Mouse (Mus musculus): ENCODE measurements around the gene Baiap2.

Baiap2 gene

DNA sequence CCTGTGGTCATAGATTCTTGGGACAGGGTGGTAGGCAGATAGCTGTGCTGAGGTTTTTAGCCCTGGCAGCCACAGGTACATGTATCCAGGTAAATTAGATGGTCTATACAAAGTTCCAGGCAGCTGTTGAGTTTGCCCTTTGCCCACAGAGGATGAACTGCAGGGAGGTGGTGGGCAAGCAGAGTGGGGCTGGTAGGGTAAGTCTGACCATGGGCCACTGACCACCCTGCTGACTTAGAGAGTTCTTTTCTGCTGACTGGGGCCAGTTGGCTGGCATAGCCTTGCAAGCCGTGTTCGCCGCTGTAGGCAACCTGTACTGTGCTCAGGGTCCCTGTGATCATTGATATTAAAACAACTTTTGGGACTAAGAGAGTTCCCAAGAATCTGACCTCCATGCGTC lies 36.1 kb downstream of the Baiap2 start:
- TF ChIP-seq POU5F1 (IDR thresholded peaks at IDR 0.05; ENCODE audit: borderline replicate concordance, low read length): no peak
- no peak for TF ChIP-seq NANOG (IDR thresholded peaks at IDR 0.05; ENCODE audit: borderline replicate concordance, low read length)
- TF ChIP-seq CTCF (conservative IDR thresholded peaks at IDR 0.05; ENCODE audit: low read length): no peak
- Histone ChIP-seq H3K9me3 (ENCODE audit: low read length) (no peaks in the 10 kb centered on the region), H3K36me3 (ENCODE audit: insufficient read depth, low read length) (peaks cover 35% of the 10 kb centered on the region), H3K27me3 (ENCODE audit: insufficient read depth, low read length) (no peaks in the 10 kb centered on the region), H3K4me1 (replicated peaks; ENCODE audit: low read depth, low read length) (peaks cover 16% of the 10 kb centered on the region), H3K4me3 (replicated peaks; ENCODE audit: low read length) (no peak overlapping the region)

GRCm38 (mm10) chr11:119979596-119980385 lies 37.2 kb downstream of the Baiap2 start:
- Histone ChIP-seq H3K4me3 (replicated peaks; ENCODE audit: low read length) (no peak overlapping the region), H3K4me1 (replicated peaks; ENCODE audit: low read depth, low read length) (peaks cover 12% of the 10 kb centered on the region), H3K27me3 (ENCODE audit: insufficient read depth, low read length) (no peaks in the 10 kb centered on the region), H3K36me3 (ENCODE audit: insufficient read depth, low read length) (peaks cover 39% of the 10 kb centered on the region), H3K9me3 (ENCODE audit: low read length) (no peaks in the 10 kb centered on the region)
- TF ChIP-seq CTCF (conservative IDR thresholded peaks at IDR 0.05; ENCODE audit: low read length) (no peak), POU5F1 (IDR thresholded peaks at IDR 0.05; ENCODE audit: borderline replicate concordance, low read length) (no peak), NANOG (IDR thresholded peaks at IDR 0.05; ENCODE audit: borderline replicate concordance, low read length) (no peak)

GRCm38 (mm10) chr11:119981769-119982168 lies 39.2 kb downstream of the Baiap2 start:
- TF ChIP-seq NANOG (IDR thresholded peaks at IDR 0.05; ENCODE audit: borderline replicate concordance, low read length): no peak
- Histone ChIP-seq H3K9me3 (ENCODE audit: low read length) (no peaks in the 10 kb centered on the region), H3K4me3 (replicated peaks; ENCODE audit: low read length) (no peak overlapping the region), H3K27me3 (ENCODE audit: insufficient read depth, low read length) (no peaks in the 10 kb centered on the region), H3K4me1 (replicated peaks; ENCODE audit: low read depth, low read length) (peaks cover 12% of the 10 kb centered on the region), H3K36me3 (ENCODE audit: insufficient read depth, low read length) (peaks cover 48% of the 10 kb centered on the region)

GRCm38 (mm10) chr11:119982236-119982635 lies 39.7 kb downstream of the Baiap2 start:
- H3K4me3 ChIP-seq (replicated peaks; ENCODE audit: low read length): no peak overlapping the region
- H3K4me1 ChIP-seq (replicated peaks; ENCODE audit: low read depth, low read length): peaks cover 9% of the 10 kb centered on the region
- no peak for TF ChIP-seq CTCF (conservative IDR thresholded peaks at IDR 0.05; ENCODE audit: low read length)
- TF ChIP-seq POU5F1 (IDR thresholded peaks at IDR 0.05; ENCODE audit: borderline replicate concordance, low read length): no peak
- TF ChIP-seq NANOG (IDR thresholded peaks at IDR 0.05; ENCODE audit: borderline replicate concordance, low read length): no peak
- no peaks in the 10 kb centered on the region for H3K9me3 ChIP-seq (ENCODE audit: low read length)
- H3K36me3 ChIP-seq (ENCODE audit: insufficient read depth, low read length): peaks cover 48% of the 10 kb centered on the region
- no peaks in the 10 kb centered on the region for H3K27me3 ChIP-seq (ENCODE audit: insufficient read depth, low read length)

DNA sequence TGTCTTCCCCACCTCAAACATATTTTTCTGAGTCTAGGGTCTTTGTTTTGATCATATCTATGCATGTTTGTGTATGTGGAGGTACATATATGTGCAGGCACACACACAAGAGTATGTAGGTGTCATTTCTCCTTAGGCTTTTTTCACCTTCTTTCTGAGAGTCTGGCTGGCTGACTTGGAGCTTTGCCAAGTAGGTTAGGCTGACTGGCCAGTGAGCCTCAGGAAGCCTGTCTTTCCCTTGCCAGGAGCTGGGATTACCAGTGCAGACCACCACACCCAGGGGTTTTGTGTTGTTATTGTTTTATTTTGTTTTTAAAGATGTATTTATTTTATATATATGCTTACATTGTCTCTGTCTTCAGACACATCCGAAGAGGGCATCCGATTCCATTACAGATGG lies 40.6 kb downstream of the Baiap2 start:
- TF ChIP-seq CTCF (conservative IDR thresholded peaks at IDR 0.05; ENCODE audit: low read length): no peak
- Histone ChIP-seq H3K4me1 (replicated peaks; ENCODE audit: low read depth, low read length) (peaks cover 9% of the 10 kb centered on the region), H3K4me3 (replicated peaks; ENCODE audit: low read length) (no peak overlapping the region), H3K36me3 (ENCODE audit: insufficient read depth, low read length) (peaks cover 52% of the 10 kb centered on the region), H3K27me3 (ENCODE audit: insufficient read depth, low read length) (no peaks in the 10 kb centered on the region), H3K9me3 (ENCODE audit: low read length) (no peaks in the 10 kb centered on the region)

GRCm38 (mm10) chr11:119986751-119987425 lies 44.3 kb downstream of the Baiap2 start:
- Histone ChIP-seq H3K4me1 (replicated peaks; ENCODE audit: low read depth, low read length) (peaks cover 22% of the 10 kb centered on the region), H3K4me3 (replicated peaks; ENCODE audit: low read length) (no peak overlapping the region), H3K36me3 (ENCODE audit: insufficient read depth, low read length) (peaks cover 36% of the 10 kb centered on the region), H3K9me3 (ENCODE audit: low read length) (no peaks in the 10 kb centered on the region), H3K27me3 (ENCODE audit: insufficient read depth, low read length) (no peaks in the 10 kb centered on the region)
- TF ChIP-seq NANOG (IDR thresholded peaks at IDR 0.05; ENCODE audit: borderline replicate concordance, low read length): no peak
- TF ChIP-seq CTCF (conservative IDR thresholded peaks at IDR 0.05; ENCODE audit: low read length): no peak
- TF ChIP-seq POU5F1 (IDR thresholded peaks at IDR 0.05; ENCODE audit: borderline replicate concordance, low read length): no peak

- TF ChIP-seq NANOG (IDR thresholded peaks at IDR 0.05; ENCODE audit: borderline replicate concordance, low read length) (no peak), POU5F1 (IDR thresholded peaks at IDR 0.05; ENCODE audit: borderline replicate concordance, low read length) (no peak), CTCF (conservative IDR thresholded peaks at IDR 0.05; ENCODE audit: low read length) (no peak)
- Histone ChIP-seq H3K36me3 (ENCODE audit: insufficient read depth, low read length) (peaks cover 26% of the 10 kb centered on the region), H3K9me3 (ENCODE audit: low read length) (no peaks in the 10 kb centered on the region), H3K27me3 (ENCODE audit: insufficient read depth, low read length) (no peaks in the 10 kb centered on the region), H3K4me3 (replicated peaks; ENCODE audit: low read length) (no peak overlapping the region), H3K4me1 (replicated peaks; ENCODE audit: low read depth, low read length) (peaks cover 22% of the 10 kb centered on the region)
These were observed 45.3 kb downstream of the Baiap2 start for GRCm38 (mm10) chr11:119987876-119988275.

DNA sequence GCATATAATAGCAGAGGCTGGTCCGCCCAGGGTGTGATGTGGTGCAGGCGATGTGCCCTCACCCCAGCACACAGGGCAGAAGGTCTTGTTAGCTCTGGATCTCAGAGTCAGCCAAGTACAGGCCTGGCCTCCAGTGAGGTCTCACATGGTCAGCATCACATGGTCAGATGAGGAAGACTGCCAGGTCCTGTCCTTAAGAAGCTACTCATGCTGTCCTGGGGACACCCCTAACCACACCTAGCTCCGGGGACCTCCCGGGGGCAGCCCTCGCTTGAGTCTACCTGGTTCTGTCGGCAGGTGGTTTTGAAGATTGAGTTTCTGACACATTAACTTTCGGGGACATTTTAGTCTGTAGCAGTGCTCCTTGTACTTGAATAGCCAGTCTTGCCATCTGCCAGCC lies 45.8 kb downstream of the Baiap2 start:
- no peak for TF ChIP-seq CTCF (conservative IDR thresholded peaks at IDR 0.05; ENCODE audit: low read length)
- TF ChIP-seq POU5F1 (IDR thresholded peaks at IDR 0.05; ENCODE audit: borderline replicate concordance, low read length): no peak
- TF ChIP-seq NANOG (IDR thresholded peaks at IDR 0.05; ENCODE audit: borderline replicate concordance, low read length): no peak

More for the DNA sequence above, 45.8 kb downstream of the Baiap2 start:
- Histone ChIP-seq H3K4me1 (replicated peaks; ENCODE audit: low read depth, low read length) (peaks cover 22% of the 10 kb centered on the region), H3K9me3 (ENCODE audit: low read length) (no peaks in the 10 kb centered on the region), H3K4me3 (replicated peaks; ENCODE audit: low read length) (no peak overlapping the region), H3K27me3 (ENCODE audit: insufficient read depth, low read length) (no peaks in the 10 kb centered on the region), H3K36me3 (ENCODE audit: insufficient read depth, low read length) (peaks cover 27% of the 10 kb centered on the region)

Data from E14TG2a.4 (cell line).